7 mouse cellular contexts compared by ENCODE assay signal in genomic region chr11:101658751-101659558, GRCm38 (mm10). TPM values are rescaled to one million over a fixed set of nuclear protein-coding genes. Genes with fewer than 3 reads are reported as not detected.
A peak's percentile ranks its signal among the peaks of the same experiment; 100 is the strongest.
DNase-seq lines count a peak whose midpoint lies in the region; ATAC-seq and TF ChIP-seq lines count a peak whose summit lies in the region.

No protein-coding gene starts in this region.

- no peak for TF ChIP-seq POLR2A in ES-Bruce4 (IDR thresholded peaks at IDR 0.05; ENCODE audit: insufficient read depth, low read length)

- H3K36me3 ChIP-seq in ES-Bruce4 (ENCODE audit: control insufficient read depth, insufficient read depth, low read length, poor library complexity, severe bottlenecking), result no peaks in the 10 kb centered on the region
- no peaks in the 10 kb centered on the region for H3K36me3 ChIP-seq in embryonic facial prominence, embryonic 13.5 days
- no peaks in the 10 kb centered on the region for H3K36me3 ChIP-seq in heart, postnatal 0 days (replicated peaks; ENCODE audit: control insufficient read depth, insufficient read depth, low read length)

- H3K27me3 ChIP-seq in ES-Bruce4 (ENCODE audit: control insufficient read depth, insufficient read depth, low read length, poor library complexity, severe bottlenecking), result no peaks in the 10 kb centered on the region
- no peaks in the 10 kb centered on the region for H3K27me3 ChIP-seq in embryonic facial prominence, embryonic 13.5 days
- no peaks in the 10 kb centered on the region for H3K27me3 ChIP-seq in heart, postnatal 0 days (ENCODE audit: control insufficient read depth, insufficient read depth, low read length)

- no peaks in the 10 kb centered on the region for H3K9me3 ChIP-seq in ES-Bruce4 (replicated peaks; ENCODE audit: control insufficient read depth, insufficient read depth, low read length, poor library complexity, severe bottlenecking)
- no peaks in the 10 kb centered on the region for H3K9me3 ChIP-seq in embryonic facial prominence, embryonic 13.5 days
- H3K9me3 ChIP-seq in heart, postnatal 0 days (replicated peaks; ENCODE audit: control insufficient read depth, low read length), result no peaks in the 10 kb centered on the region

- 0 out of 2 replicates have a peak, but pooled peaks have one; percentile 20 for ATAC-seq in embryonic facial prominence, embryonic 13.5 days (ENCODE audit: insufficient number of reproducible peaks, insufficient read depth, low FRiP score, low TSS enrichment, low read depth)
- peak; percentile 28; the same call in 1 of the 2 replicates for ATAC-seq in heart, postnatal 0 days (ENCODE audit: insufficient read depth, low read depth)

- 34% methylated on average over 10 of the region's 10 CpGs for WGBS in embryonic facial prominence, embryonic 13.5 days
- 32% methylated on average over 10 of the region's 10 CpGs for WGBS in heart, postnatal 0 days
- 27% methylated on average over 10 of the region's 10 CpGs for WGBS in large intestine, adult 2 months

- TF ChIP-seq CTCF in ES-Bruce4 (IDR thresholded peaks at IDR 0.05; ENCODE audit: low read depth, low read length), result no peak
- peak; percentile 88 for TF ChIP-seq CTCF in heart, postnatal 0 days (IDR thresholded peaks at IDR 0.05; ENCODE audit: low read depth)

- no peak overlapping the region for H3K4me2 ChIP-seq in embryonic facial prominence, embryonic 13.5 days
- peak overlapping the region; percentile 28; the same call in 1 of the 2 replicates for H3K4me2 ChIP-seq in heart, postnatal 0 days (ENCODE audit: low read depth, low read length)

- H3K9ac ChIP-seq in ES-Bruce4 (ENCODE audit: low read depth, poor library complexity, severe bottlenecking), result peak overlapping the region; percentile 59; the same call in 1 of the 2 replicates
- 0 out of 2 replicates have a peak overlapping the region, but pooled peaks have one; percentile 11 for H3K9ac ChIP-seq in embryonic facial prominence, embryonic 13.5 days
- H3K9ac ChIP-seq in heart, postnatal 0 days (replicated peaks; ENCODE audit: low read depth, low read length), result no peak overlapping the region

- H3K4me3 ChIP-seq in ES-Bruce4 (ENCODE audit: low read depth, low read length), result no peak overlapping the region
- H3K4me3 ChIP-seq in embryonic facial prominence, embryonic 13.5 days, result no peak overlapping the region
- no peak overlapping the region for H3K4me3 ChIP-seq in heart, postnatal 0 days (ENCODE audit: low read depth, low read length)

- H3K27ac ChIP-seq in ES-Bruce4 (ENCODE audit: insufficient read depth, low read length), result peak overlapping the region; percentile 78
- peak overlapping the region; percentile 83 for H3K27ac ChIP-seq in embryonic facial prominence, embryonic 13.5 days
- peak overlapping the region; percentile 96 for H3K27ac ChIP-seq in heart, postnatal 0 days (ENCODE audit: low read depth)

- no peak for TF ChIP-seq EP300 in ES-Bruce4 (IDR thresholded peaks at IDR 0.05; ENCODE audit: insufficient read depth, low read depth, low read length)
- no peak for TF ChIP-seq EP300 in heart, postnatal 0 days (IDR thresholded peaks at IDR 0.05; ENCODE audit: low read depth)

- DNase-seq in adrenal gland, adult 18-20 months (ENCODE audit: low spot score in 2 of 2), result peak; percentile 60 to 65
- peak; percentile 84 for DNase-seq in heart, postnatal 0 days (ENCODE audit: low spot score)
- peak; percentile 48 for DNase-seq in large intestine, adult 2 months (ENCODE audit: low read depth, low spot score)
- peak; percentile 69 for DNase-seq in lung, postnatal 25 days (ENCODE audit: low spot score)
- DNase-seq in right cerebral cortex, postnatal 14 days, result peak; percentile 59

- H3K4me1 ChIP-seq in ES-Bruce4 (ENCODE audit: control insufficient read depth, insufficient read depth, low read length), result no peaks in the 10 kb centered on the region
- peaks cover 4% of the 10 kb centered on the region; the same call in 1 of the 2 replicates for H3K4me1 ChIP-seq in embryonic facial prominence, embryonic 13.5 days
- peaks cover 4% of the 10 kb centered on the region; the same call in 1 of the 2 replicates for H3K4me1 ChIP-seq in heart, postnatal 0 days (ENCODE audit: control insufficient read depth, insufficient read depth)

RNA-seq across cellular contexts. Expression of gene Arl4d, which starts 6.4 kb away (rescaled TPM):
- polyA plus RNA-seq in ES-Bruce4 (2011; ENCODE audit: insufficient read depth, insufficient read length, low read depth, missing spikeins), result 5.1 and 5.3 TPM in 2 replicates
- 10 to 100 TPM; 11.6 to 14.3 TPM for total RNA-seq in adrenal gland, adult 18-20 months (2021)
- polyA plus RNA-seq in embryonic facial prominence, embryonic 13.5 days (2015; fragmentation: Nextera tagmentation; extraction: Ambion mirVana), result 3.3 and 3.4 TPM in 2 replicates
- 8.1 and 12.2 TPM in 2 replicates for total RNA-seq in heart, postnatal 0 days (2014; rRNA removed; ENCODE audit: low replicate concordance)
- polyA plus RNA-seq in heart, postnatal 0 days (2015; fragmentation: Nextera tagmentation; extraction: Ambion mirVana), result 9.9 and 11.3 TPM in 2 replicates
- polyA plus RNA-seq in large intestine, adult 2 months (2012; rRNA removed), result 26.3 and 36.9 TPM in 2 replicates

RNA-seq across cellular contexts. Expression of gene Rdm1, which starts 32.0 kb away (rescaled TPM):
- 57.4 and 64.0 TPM in 2 replicates for polyA plus RNA-seq in ES-Bruce4 (2011; ENCODE audit: insufficient read depth, insufficient read length, low read depth, missing spikeins)
- total RNA-seq in adrenal gland, adult 18-20 months (2021), result 10 to 100 TPM; 29.3 to 31.3 TPM
- polyA plus RNA-seq in embryonic facial prominence, embryonic 13.5 days (2015; fragmentation: Nextera tagmentation; extraction: Ambion mirVana), result 55.5 and 63.7 TPM in 2 replicates
- 44.1 and 44.5 TPM in 2 replicates for total RNA-seq in heart, postnatal 0 days (2014; rRNA removed; ENCODE audit: low replicate concordance)
- polyA plus RNA-seq in heart, postnatal 0 days (2015; fragmentation: Nextera tagmentation; extraction: Ambion mirVana), result 38.1 and 40.4 TPM in 2 replicates
- polyA plus RNA-seq in large intestine, adult 2 months (2012; rRNA removed), result 26.1 and 26.7 TPM in 2 replicates

RNA-seq across cellular contexts. Expression of gene Gm11634, which starts 59.9 kb away (rescaled TPM):
- not detected in 2 replicates for polyA plus RNA-seq in ES-Bruce4 (2011; ENCODE audit: insufficient read depth, insufficient read length, low read depth, missing spikeins)
- not detected for total RNA-seq in adrenal gland, adult 18-20 months (2021)
- not detected in 2 replicates for polyA plus RNA-seq in embryonic facial prominence, embryonic 13.5 days (2015; fragmentation: Nextera tagmentation; extraction: Ambion mirVana)
- not detected in 2 replicates for total RNA-seq in heart, postnatal 0 days (2014; rRNA removed; ENCODE audit: low replicate concordance)
- polyA plus RNA-seq in heart, postnatal 0 days (2015; fragmentation: Nextera tagmentation; extraction: Ambion mirVana), result not detected in 2 replicates
- not detected in 2 replicates for polyA plus RNA-seq in large intestine, adult 2 months (2012; rRNA removed)
